In the genomic region with DNA sequence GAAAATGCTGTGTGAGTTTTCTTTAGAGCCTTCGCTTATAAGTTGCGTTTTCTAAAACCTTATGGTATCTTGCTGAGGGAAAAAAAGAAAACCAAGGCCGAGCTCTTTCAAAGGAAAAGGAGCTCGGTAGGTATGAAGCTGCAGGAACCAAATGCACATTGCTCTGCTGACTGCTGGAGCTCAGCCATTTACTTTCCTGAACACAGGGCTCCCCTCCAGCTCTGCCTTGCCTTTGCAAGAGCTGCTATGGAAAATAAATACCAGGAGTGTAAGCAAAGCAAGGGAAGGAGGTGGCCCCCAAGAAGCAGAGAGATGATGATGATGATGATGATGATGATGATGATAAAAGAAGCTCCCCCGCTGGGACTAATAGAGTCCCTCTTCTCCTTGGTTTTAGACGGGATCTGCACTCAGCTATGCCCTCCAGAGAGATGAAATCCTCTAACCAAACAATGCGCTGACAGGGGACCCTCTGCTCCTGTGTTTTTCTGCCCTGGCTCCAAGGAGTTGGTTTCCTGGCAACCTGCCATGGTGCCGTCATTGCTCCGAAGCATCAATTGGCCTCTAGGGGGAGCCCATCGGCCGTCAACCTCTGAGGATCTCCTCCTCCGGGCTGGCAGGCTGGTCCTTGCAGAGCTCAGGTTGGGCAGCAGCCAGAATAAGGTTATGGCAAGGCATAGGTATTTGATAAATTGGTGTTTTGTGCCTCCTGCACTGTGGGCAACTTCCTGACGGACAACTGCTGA, we compare ENCODE assay signal across 8 mouse cellular contexts.
DNase-seq lines count a peak whose midpoint lies in the region; ATAC-seq lines count a peak whose summit lies in the region.

No protein-coding gene starts in this region.

- intact Hi-C loops in gastrocnemius, postnatal 36 days (cut with DNase I) = loop anchor here (5.0 to 10.0 kb wide), 3 partner anchors 170 to 795 kb away; no protein-coding TSS in a partner anchor

- peak overlapping the region; percentile 25; the same call in 1 of the 2 replicates for H3K4me2 ChIP-seq in intestine, embryonic 14.5 days (ENCODE audit: low read length)

- H3K9me3 ChIP-seq in intestine, embryonic 14.5 days (ENCODE audit: control insufficient read depth, low read length) = no peaks in the 10 kb centered on the region
- no peaks in the 10 kb centered on the region for H3K9me3 ChIP-seq in midbrain, embryonic 10.5 days (replicated peaks)

- no peak overlapping the region for H3K27ac ChIP-seq in intestine, embryonic 14.5 days (ENCODE audit: low read depth)
- H3K27ac ChIP-seq in midbrain, embryonic 10.5 days (replicated peaks) = peak overlapping the region; percentile 61

- H3K9ac ChIP-seq in intestine, embryonic 14.5 days (ENCODE audit: low read length) = no peak overlapping the region

- no peaks in the 10 kb centered on the region for H3K4me1 ChIP-seq in intestine, embryonic 14.5 days (replicated peaks; ENCODE audit: control insufficient read depth, insufficient read depth, low read length)
- H3K4me1 ChIP-seq in midbrain, embryonic 10.5 days = peaks cover 13% of the 10 kb centered on the region

- H3K4me3 ChIP-seq in intestine, embryonic 14.5 days (ENCODE audit: low read depth, low read length) = no peak overlapping the region
- peak overlapping the region; percentile 20; the same call in 1 of the 2 replicates for H3K4me3 ChIP-seq in midbrain, embryonic 10.5 days

- WGBS in intestine, embryonic 14.5 days = 28% methylated on average over 13 of the region's 13 CpGs
- 28% methylated on average over 13 of the region's 13 CpGs for WGBS in midbrain, embryonic 10.5 days

- peak; percentile 92 for DNase-seq in adrenal gland, postnatal 25 days
- peak; percentile 78 for DNase-seq in embryo, embryonic 11.5 days (ENCODE audit: low read depth, low spot score)
- DNase-seq in gastrocnemius, postnatal 36 days = peak; percentile 76 to 80
- DNase-seq in intestine, embryonic 14.5 days (ENCODE audit: low spot score) = peak; percentile 97
- DNase-seq in left cerebral cortex, adult 8-10 months (ENCODE audit: low spot score in 2 of 2) = peak; percentile 71 to 86
- DNase-seq in midbrain, embryonic 10.5 days (ENCODE audit: low spot score) = peak; percentile 89
- peak; percentile 6 to 61 for DNase-seq in spleen, postnatal 10 days (ENCODE audit: low spot score in 2 of 2)

- no peaks in the 10 kb centered on the region for H3K36me3 ChIP-seq in intestine, embryonic 14.5 days (ENCODE audit: control insufficient read depth, insufficient read depth, low read length)
- no peaks in the 10 kb centered on the region for H3K36me3 ChIP-seq in midbrain, embryonic 10.5 days

- no peaks in the 10 kb centered on the region for H3K27me3 ChIP-seq in intestine, embryonic 14.5 days (replicated peaks; ENCODE audit: control insufficient read depth, insufficient read depth, low read length)
- H3K27me3 ChIP-seq in midbrain, embryonic 10.5 days (ENCODE audit: low read depth, poor library complexity, severe bottlenecking) = no peaks in the 10 kb centered on the region; the same call in 1 of the 2 replicates

- ATAC-seq in intestine, embryonic 14.5 days (replicated peaks; ENCODE audit: low FRiP score, low TSS enrichment, low read depth) = peak; percentile 55; the same call in 1 of the 2 replicates
- no peak for ATAC-seq in inflammation-experienced regulatory T-cells, adult 6 months

Comparison
In these comparisons a context has a peak if more than half of its experiments do, and no peak if none do; other contexts are left out.
1. DNase-seq: peak in every context shown above with its lines; median percentile 97 in intestine, embryonic 14.5 days; 92 in adrenal gland, postnatal 25 days; 89 in midbrain, embryonic 10.5 days; 78 in left cerebral cortex, adult 8-10 months; 78 in embryo, embryonic 11.5 days; 78 in gastrocnemius, postnatal 36 days; 34 in spleen, postnatal 10 days.